Mouse (Mus musculus): ENCODE measurements at regions not wholly inside any gene's neighbourhood (a gene's known extent, or its start where the extent isn't known, plus 50 kb on each side); places are given as distances from the start of the nearest gene placed in this dataset.
A peak's percentile ranks its signal among the peaks of the same experiment; 100 is the strongest.

DNA sequence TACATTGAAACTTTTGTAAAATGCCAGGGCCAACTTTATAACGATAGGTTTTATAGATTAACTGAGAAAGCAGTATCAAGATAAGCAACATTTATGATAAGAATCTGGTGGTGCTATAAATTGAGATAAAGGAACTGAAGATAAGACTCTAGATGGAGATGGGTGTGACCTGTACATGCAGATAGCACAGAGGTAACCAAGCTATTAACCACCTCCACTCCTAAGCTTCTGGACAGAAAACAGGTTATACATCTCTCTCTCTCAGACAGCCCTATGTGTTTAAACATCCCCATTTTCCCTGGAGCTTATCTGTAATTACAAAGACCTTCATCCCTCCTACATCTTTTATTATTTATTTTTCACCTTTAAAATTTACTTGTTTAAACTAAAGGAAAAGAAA lies 590.5 kb upstream of the Nrg3 start:
- Histone ChIP-seq H3K27ac (replicated peaks; ENCODE audit: low read depth, low read length) (no peak overlapping the region), H3K4me2 (ENCODE audit: low read depth, low read length) (no peak overlapping the region), H3K9ac (ENCODE audit: low read depth, low read length) (no peak overlapping the region), H3K9me3 (ENCODE audit: control insufficient read depth, low read length) (no peaks in the 10 kb centered on the region), H3K4me1 (ENCODE audit: control insufficient read depth, insufficient read depth, low read length) (no peaks in the 10 kb centered on the region), H3K4me3 (ENCODE audit: low read depth, low read length) (no peak overlapping the region), H3K27me3 (replicated peaks; ENCODE audit: control insufficient read depth, insufficient read depth, low read length) (no peaks in the 10 kb centered on the region), H3K36me3 (ENCODE audit: control insufficient read depth, insufficient read depth, low read length) (no peaks in the 10 kb centered on the region)
- no peak for DNase-seq (ENCODE audit: low spot score)
- ATAC-seq (ENCODE audit: low read depth): no peak
- WGBS: 88% methylated on average over 1 of the region's 1 CpGs

DNA sequence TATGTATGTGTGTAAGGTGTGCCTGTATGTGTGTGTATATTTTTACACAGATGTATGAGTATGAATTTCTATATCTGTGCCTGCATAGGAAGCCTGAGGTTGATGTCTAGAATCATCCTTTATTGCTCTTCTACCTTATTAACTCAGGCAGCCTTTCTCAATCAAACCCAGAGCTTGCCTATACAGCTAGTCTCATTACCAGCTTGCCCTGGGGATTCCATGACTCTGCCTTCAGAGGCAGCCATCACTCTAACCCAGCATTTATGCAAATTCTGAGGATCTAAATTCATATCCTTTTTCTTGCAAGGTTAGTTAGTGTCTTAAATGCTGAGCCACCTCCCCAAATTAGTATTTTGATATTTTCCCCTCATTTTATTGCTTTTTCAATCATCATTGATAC lies 569.0 kb upstream of the Nrg3 start:
- no peak overlapping the region for H3K9ac ChIP-seq (ENCODE audit: low read depth, low read length)
- H3K4me2 ChIP-seq (ENCODE audit: low read depth, low read length): no peak overlapping the region
- H3K4me1 ChIP-seq (ENCODE audit: control insufficient read depth, insufficient read depth, low read length): no peaks in the 10 kb centered on the region
- no peaks in the 10 kb centered on the region for H3K27me3 ChIP-seq (replicated peaks; ENCODE audit: control insufficient read depth, insufficient read depth, low read length)
- ATAC-seq (ENCODE audit: low read depth): no peak
- no peak for DNase-seq (ENCODE audit: low spot score)
- H3K9me3 ChIP-seq (ENCODE audit: control insufficient read depth, low read length): no peaks in the 10 kb centered on the region
- no peak overlapping the region for H3K4me3 ChIP-seq (ENCODE audit: low read depth, low read length)
- H3K36me3 ChIP-seq (ENCODE audit: control insufficient read depth, insufficient read depth, low read length): no peaks in the 10 kb centered on the region
- H3K27ac ChIP-seq (replicated peaks; ENCODE audit: low read depth, low read length): no peak overlapping the region

DNA sequence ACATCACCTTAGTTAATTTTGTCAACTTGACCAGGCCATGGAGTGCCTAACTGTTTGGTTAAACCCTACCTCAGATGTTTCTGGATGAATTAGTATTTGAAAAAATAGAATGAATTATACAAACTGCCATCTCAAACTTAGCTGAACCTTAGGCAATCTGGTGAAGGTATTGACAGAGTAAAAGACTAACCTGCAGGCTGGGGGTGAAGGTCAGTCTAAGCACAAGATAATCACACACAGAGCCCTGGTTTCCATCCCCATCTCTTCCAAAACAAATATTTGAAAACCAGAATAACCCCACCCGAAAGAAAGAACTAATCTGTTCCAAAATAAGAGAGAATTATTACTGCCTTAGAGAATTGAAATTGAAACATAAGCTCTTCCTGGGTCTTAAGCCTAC lies 563.3 kb upstream of the Nrg3 start:
- 63% methylated on average over 1 of the region's 1 CpGs for WGBS
- no peak overlapping the region for H3K4me2 ChIP-seq (ENCODE audit: low read depth, low read length)
- DNase-seq (ENCODE audit: low spot score): no peak
- no peaks in the 10 kb centered on the region for H3K9me3 ChIP-seq (ENCODE audit: control insufficient read depth, low read length)
- no peak for ATAC-seq (ENCODE audit: low read depth)
- H3K36me3 ChIP-seq (ENCODE audit: control insufficient read depth, insufficient read depth, low read length): no peaks in the 10 kb centered on the region
- no peaks in the 10 kb centered on the region for H3K4me1 ChIP-seq (ENCODE audit: control insufficient read depth, insufficient read depth, low read length)
- H3K9ac ChIP-seq (ENCODE audit: low read depth, low read length): no peak overlapping the region
- H3K4me3 ChIP-seq (ENCODE audit: low read depth, low read length): no peak overlapping the region
- no peak overlapping the region for H3K27ac ChIP-seq (replicated peaks; ENCODE audit: low read depth, low read length)
- no peaks in the 10 kb centered on the region for H3K27me3 ChIP-seq (replicated peaks; ENCODE audit: control insufficient read depth, insufficient read depth, low read length)

DNA sequence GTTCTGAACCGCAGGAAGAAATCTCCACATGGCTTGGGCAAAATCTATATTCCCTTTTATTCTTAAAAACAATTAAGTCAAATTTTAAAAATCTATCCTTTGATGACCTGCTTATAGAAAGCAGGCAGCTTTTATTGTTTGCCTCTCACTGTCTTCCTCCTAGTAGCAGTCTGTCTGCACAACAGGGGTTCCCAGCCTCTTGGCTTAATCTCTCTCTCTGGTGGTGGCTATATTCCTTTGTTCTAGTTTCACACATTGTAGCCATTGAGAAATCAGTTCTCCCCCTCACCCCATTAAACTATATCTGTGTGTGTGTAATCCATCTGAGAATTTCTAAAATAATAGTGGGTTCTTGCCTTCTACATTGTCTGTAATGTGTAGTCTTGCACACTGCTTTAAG lies 542.4 kb upstream of the Nrg3 start:
- 90% methylated on average over 1 of the region's 1 CpGs for WGBS
- DNase-seq (ENCODE audit: low spot score): no peak
- H3K9me3 ChIP-seq (ENCODE audit: control insufficient read depth, low read length): no peaks in the 10 kb centered on the region
- H3K36me3 ChIP-seq (ENCODE audit: control insufficient read depth, insufficient read depth, low read length): no peaks in the 10 kb centered on the region
- no peaks in the 10 kb centered on the region for H3K27me3 ChIP-seq (replicated peaks; ENCODE audit: control insufficient read depth, insufficient read depth, low read length)
- no peaks in the 10 kb centered on the region for H3K4me1 ChIP-seq (ENCODE audit: control insufficient read depth, insufficient read depth, low read length)
- H3K4me2 ChIP-seq (ENCODE audit: low read depth, low read length): no peak overlapping the region
- no peak overlapping the region for H3K9ac ChIP-seq (ENCODE audit: low read depth, low read length)
- no peak overlapping the region for H3K4me3 ChIP-seq (ENCODE audit: low read depth, low read length)
- no peak for ATAC-seq (ENCODE audit: low read depth)
- no peak overlapping the region for H3K27ac ChIP-seq (replicated peaks; ENCODE audit: low read depth, low read length)

DNA sequence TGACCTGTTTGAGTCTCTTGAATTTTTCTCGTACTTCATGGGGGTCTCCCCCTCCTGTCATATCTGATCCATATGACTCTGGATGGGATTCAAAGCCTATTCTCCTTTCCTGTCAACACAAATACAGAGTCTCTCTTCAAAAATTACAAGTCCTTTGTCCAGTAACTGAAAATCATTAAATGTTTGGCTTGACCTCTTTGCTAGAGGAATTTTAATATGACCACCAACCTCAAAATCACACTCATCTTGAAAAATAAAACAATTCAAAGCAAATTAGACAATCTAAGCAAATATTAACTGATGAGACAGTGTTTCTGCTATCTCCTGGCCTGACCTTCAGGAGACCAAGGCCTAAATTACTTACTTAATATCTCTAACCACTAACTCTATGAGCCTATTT lies 541.8 kb upstream of the Nrg3 start:
- Histone ChIP-seq H3K27ac (replicated peaks; ENCODE audit: low read depth, low read length) (no peak overlapping the region), H3K4me2 (ENCODE audit: low read depth, low read length) (no peak overlapping the region), H3K4me3 (ENCODE audit: low read depth, low read length) (no peak overlapping the region), H3K4me1 (ENCODE audit: control insufficient read depth, insufficient read depth, low read length) (no peaks in the 10 kb centered on the region), H3K27me3 (replicated peaks; ENCODE audit: control insufficient read depth, insufficient read depth, low read length) (no peaks in the 10 kb centered on the region), H3K9ac (ENCODE audit: low read depth, low read length) (no peak overlapping the region), H3K9me3 (ENCODE audit: control insufficient read depth, low read length) (no peaks in the 10 kb centered on the region), H3K36me3 (ENCODE audit: control insufficient read depth, insufficient read depth, low read length) (no peaks in the 10 kb centered on the region)
- DNase-seq (ENCODE audit: low spot score) (peak; percentile 5), ATAC-seq (ENCODE audit: low read depth) (no peak)
- 54% methylated on average over 1 of the region's 1 CpGs for WGBS

DNA sequence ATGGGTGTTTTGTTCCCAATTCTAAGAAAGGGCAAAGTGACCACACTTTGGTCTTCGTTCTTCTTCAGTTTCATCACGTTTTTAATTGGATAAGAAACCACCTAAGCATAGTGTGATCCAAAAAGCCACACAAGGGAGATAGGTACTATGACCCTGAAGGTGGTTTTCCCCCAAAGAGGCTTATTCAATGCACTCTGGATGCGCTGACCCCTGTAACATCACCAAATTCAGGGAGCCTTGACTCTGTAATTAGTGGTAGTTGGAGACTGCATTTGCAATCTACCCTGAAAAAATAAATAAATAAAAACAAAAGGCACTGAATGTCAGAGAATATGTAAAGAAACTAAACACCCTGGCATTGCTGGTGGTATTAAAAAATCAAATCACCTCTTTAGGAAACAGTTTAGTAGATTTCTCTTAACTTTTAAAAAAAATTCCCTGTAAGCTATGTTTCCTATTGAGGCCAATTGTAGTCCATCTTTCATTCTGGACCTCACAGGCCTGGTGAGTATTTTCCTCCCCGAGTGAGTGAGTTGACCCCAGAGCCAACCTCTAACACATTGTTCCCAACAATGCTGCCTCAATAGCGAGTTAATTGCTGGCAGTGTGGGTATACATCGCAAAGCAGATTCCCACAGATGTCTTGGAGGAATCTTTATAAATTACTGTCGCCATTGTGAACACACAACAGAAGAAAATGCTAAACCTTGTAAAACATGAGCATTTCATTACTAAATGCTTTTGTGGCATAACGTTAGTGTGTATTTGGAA lies 537.1 kb upstream of the Nrg3 start:
- ATAC-seq (ENCODE audit: low read depth) (peak; percentile 72; the same call in 1 of the 2 replicates), DNase-seq (ENCODE audit: low spot score) (peak; percentile 51)
- Histone ChIP-seq H3K27ac (replicated peaks; ENCODE audit: low read depth, low read length) (no peak overlapping the region), H3K4me3 (ENCODE audit: low read depth, low read length) (no peak overlapping the region), H3K36me3 (ENCODE audit: control insufficient read depth, insufficient read depth, low read length) (no peaks in the 10 kb centered on the region), H3K9me3 (ENCODE audit: control insufficient read depth, low read length) (no peaks in the 10 kb centered on the region), H3K4me2 (ENCODE audit: low read depth, low read length) (no peak overlapping the region), H3K4me1 (ENCODE audit: control insufficient read depth, insufficient read depth, low read length) (no peaks in the 10 kb centered on the region), H3K9ac (ENCODE audit: low read depth, low read length) (no peak overlapping the region), H3K27me3 (replicated peaks; ENCODE audit: control insufficient read depth, insufficient read depth, low read length) (no peaks in the 10 kb centered on the region)
- 48% methylated on average over 8 of the region's 8 CpGs for WGBS
